Mouse (Mus musculus) right cerebral cortex, postnatal 10 days (tissue): ENCODE results near the gene Sema6b.

Experiments used
- DNase-seq, 2 experiments: peaks; one replicate each; pipeline ENCODE4 v3.0.0; 2021; ENCODE audit warnings: low spot score in 2 of 2

Gene Sema6b

DNA sequence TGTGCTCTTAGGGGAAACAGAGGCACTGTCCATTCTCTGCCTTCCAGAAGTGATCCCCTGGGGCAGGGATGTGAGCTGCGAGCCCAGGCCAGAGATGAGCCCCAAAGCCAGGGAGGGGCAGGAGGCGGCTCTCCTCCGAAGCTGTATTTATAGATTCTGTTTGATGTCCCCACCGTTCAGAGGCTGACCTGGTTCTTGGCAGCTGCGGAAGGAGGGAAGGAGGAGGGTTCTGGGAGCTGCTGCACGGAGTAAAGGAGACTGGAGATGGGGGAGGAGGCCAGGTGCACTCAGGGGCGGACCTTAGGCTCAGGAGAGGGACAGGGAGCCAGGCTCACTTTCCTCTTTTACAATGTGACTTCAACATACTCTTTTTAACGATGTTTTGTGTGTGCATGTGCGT is 6.0 kb upstream of the Sema6b start:
- no peak for DNase-seq

- DNase-seq = no peak
These were observed 4.4 kb upstream of the Sema6b start for GRCm38 (mm10) chr17:56144546-56144945.

GRCm38 (mm10) chr17:56141702-56142605 is 1.8 kb upstream of the Sema6b start:
- DNase-seq = peak; percentile 75 to 78

- DNase-seq = peak; percentile 70 to 75
These were observed 788 bp downstream of the Sema6b start for GRCm38 (mm10) chr17:56139355-56139754.

GRCm38 (mm10) chr17:56137839-56138613 is 2.1 kb downstream of the Sema6b start:
- no peak for DNase-seq

- DNase-seq = no peak
These were observed 3.6 kb downstream of the Sema6b start for GRCm38 (mm10) chr17:56136558-56136957.

DNA sequence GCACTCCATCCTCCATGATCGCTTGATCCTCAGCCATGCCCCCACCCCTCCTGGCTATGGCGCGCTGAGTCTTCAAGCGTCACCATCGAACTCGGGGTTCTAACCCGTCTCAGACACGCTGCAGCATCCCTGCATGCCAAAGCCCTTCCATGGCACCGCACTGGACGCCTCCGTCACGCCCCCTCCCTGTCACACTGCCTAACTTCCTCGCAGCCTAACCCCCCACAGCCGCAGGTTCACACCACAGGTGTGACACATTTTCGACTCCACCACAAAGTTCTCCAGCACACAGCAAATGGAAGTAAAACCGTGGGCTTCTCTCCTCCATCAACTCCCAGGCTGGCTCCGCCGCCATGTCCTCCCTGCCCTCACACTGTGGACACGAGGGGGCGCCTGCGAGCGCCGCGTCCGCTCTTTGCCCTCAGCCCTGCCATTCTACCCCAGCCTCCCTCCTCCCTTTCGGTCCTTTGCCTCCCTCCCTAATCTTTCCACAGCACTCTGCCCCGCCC is 5.6 kb downstream of the Sema6b start:
- DNase-seq = peak in 1 of 2 experiments; percentile 43

DNA sequence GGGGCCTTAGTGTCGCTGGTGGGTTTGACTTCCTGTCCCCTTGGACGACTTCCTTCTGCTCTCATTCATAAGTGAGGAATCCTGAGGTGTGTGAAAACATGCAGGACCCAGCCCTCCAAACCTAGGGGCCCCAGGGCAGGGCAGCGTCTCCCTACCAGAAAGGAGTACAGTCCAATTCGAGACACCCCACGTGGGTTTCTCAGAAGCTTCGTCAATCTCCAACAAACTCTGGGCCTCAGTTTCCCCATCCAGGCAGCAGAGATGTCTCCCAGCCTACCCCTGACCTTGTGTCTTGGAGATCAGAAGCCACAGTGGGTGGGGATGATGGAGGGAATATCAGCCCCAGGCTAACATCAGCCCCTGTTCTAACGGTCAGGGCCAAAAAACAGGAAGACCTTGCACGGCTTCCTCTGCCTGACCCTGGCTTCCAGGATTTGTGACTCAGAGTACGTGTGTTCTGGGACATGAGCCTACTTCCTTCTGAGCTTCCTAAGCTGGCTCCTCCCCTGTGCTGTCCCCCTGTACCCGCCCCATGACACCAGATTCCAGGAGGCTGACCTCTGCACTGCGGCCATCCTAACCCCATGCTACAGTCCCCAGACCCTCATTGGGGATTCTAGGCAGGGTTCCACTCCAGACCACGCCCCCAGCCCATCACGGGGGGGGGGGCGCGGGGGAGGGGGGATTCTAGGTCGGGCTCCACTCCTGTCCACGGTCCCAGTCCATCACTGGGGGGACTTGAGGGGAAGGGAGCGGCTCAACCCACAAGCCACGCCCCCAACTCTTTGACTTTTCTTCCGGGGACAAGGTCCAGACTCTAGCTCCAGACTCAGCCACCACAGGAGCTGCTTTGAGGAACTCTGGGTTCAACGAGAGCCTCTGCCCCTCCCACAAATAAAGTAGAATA is 6.4 kb downstream of the Sema6b start:
- DNase-seq = peak in 1 of 2 experiments; percentile 47

- no peak for DNase-seq
These were observed 7.5 kb downstream of the Sema6b start for GRCm38 (mm10) chr17:56132661-56133060.

- peak in 1 of 2 experiments; percentile 72 for DNase-seq
These were observed 8.3 kb downstream of the Sema6b start for GRCm38 (mm10) chr17:56131814-56132213.

DNA sequence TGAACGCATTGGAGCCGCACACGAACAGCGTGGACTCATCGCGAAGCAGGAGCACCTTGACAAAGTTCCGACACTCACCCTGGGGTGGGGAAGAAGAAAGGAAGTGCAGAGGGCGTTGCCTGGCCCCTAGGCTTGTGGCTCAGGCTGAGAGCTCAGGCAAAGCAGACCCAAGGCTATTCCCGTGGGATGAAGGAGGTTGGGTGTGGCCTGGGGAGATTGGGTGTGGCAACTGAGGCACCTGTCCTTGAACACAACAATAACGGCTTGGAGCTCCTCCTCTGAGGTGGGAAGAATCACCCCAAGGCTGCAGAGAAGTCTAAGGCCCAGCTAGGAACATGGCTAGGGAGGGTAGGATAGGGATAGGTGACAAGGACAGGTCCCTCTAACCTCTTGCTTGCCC is 9.0 kb downstream of the Sema6b start:
- no peak for DNase-seq

DNA sequence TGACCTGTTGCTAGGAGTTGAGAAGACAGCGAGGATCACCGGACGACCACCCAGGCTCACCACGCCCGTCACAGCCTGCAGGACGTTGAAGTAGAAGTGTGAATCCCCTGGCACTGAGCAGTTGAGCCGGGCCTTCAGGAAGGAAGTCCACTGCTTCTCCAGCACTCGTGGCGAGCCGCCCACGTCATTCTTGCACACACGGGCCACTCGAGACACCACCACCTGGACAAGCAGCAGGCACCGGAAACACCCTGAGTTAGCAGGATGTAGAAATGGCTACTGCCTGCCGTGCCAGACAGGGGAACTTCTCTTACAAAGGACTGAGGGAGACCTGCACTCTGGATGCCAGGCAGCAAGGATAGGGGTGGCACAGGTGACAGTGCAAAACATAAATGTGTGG is 11.9 kb downstream of the Sema6b start:
- no peak for DNase-seq

GRCm38 (mm10) chr17:56126175-56126574 is 14.0 kb downstream of the Sema6b start:
- no peak for DNase-seq

- no peak for DNase-seq
These were observed 14.9 kb downstream of the Sema6b start for GRCm38 (mm10) chr17:56125276-56125630.

DNA sequence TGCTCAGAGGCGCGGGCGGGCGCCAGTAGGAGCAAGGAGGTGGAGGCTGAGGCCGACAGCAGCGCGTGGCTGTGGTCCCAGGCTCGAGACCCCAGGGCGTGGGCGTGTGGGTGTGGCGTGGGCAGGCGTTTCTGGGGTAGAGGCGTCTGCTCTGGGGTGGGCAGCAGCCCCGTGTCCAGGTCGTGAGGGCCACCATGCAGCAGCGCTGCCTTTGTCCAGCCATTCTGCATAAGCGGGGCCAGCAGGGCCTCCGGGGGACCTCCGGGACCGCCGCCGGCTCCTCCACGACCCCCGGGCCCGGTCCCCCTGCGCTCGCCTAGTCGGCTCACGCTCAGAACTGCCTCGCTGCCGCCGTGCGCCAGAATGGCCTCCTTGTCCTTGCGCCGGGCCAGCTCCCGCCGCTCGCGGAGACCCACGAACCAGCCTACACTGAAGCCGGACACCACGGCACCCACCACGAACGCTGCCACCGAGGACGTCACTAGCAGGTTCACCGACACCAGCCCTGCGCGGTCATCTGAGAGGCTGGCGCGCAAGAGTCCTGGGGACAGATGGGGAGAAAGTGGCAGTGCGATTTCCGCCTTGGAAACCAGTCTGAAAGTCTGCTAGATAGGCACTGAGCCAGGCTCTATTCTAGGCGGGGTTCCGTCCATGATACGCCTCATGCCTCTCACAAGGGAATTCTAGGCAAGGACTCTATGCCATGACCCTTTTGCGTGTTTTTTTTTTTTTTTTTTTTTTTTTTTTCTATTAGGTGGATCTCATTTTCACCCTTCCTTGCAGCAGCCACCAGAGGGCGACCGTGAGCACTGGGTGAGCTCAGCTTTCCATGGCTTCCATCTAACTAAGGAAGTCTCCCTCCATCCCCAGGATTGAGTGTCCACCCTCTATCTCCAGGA is 15.5 kb downstream of the Sema6b start:
- peak in 1 of 2 experiments; percentile 69 for DNase-seq

DNA sequence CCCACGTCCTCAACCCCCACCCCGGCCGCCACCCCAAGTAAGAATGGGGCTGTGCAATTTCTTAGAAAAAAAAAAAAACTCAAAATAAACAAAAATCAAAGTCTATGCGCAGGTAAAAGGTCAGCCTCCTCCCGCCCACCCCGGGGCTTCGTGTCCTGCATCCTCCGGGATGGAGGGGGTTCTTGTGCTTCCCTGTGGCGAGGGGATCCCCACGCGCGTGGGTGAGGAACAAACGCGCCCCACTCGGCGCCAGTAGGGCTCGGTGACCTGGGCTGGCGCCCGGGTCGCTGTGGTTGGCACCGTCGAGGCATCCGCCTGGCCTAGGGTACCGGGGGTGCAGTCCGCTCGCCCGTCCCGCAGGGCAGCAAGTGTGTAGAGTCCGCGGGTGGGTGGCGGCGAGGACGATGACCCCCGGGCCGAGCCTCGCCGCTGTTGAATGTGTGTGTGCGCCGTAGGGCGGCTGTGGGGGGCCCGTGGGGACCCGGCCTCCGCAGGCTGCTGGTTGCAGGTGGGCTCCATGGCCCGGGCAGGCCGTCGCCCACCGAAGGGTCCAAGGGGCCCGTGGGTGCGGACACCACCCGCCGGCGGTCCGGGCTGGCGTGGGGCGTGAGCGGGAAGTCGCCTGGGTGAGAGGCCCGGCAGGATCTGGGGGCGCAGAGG is 16.3 kb downstream of the Sema6b start:
- DNase-seq = no peak

DNA sequence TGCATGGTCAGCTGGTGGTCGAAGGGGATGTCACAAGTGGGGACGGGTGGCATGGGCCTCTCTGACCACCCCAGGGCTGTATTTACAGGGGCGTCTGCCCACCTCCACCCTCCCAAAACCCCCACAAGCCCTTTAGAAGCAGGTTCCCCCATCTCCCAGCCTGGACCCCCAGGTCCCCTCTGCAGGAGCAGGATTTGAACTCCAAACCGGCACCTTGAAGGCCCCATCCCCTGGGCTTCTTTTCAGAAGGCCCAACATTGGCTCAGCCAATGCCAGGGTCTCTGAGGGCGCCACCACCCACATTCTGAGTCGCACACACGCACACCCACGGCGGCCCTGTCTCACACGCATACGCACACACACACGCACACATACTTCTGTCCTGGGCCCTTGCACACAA is 17.0 kb downstream of the Sema6b start:
- DNase-seq = no peak

- no peak for DNase-seq
These were observed 18.3 kb downstream of the Sema6b start, which contains the start of gene Lrg1 for GRCm38 (mm10) chr17:56121826-56122225. Gene Lrg1 (minus strand): TSS chr17:56122001.

DNA sequence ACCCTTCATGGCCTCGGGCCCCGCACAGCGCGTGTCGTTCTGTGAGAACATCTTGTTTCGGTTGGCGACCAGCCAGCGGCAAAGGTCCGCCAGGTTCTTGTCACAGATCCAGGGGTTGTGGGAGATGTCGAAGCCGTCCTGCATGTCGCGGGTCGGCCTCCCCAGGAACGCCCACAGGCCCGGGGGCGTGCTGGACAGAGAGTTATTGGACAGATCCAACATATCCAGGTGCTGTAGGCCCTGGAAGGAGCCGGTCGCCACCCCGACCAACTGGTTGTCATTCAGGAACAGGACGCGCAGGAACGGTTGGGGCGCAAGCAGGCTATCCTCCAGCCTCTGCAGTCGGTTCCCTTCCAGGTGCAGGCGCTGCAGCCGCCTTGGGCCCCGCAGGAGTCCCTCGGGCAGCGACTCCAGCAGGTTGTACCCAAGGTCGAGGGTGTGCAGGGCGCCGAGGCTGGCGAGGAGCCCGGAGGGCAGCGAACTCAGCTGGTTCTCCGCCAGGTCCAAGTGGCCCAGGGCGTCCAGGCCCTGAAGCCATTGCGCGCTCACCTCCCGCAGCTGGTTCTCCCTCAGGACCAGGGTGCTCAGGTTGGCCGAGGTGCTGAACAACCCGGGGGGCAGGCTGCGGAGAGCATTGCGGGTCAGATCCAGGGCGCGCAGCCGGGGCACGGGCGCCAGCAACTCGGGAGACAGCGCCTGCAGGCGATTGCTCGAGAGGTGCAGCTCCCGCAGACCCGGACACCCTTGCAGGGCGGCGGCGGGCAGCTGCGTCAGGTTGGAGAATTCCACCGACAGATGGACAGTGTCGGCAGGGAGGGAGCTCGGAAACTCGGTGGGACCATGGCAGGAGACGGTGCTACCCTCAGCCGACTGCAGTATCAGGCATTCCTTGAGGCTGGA is 19.9 kb downstream of the Sema6b start:
- DNase-seq = no peak
